Mouse (Mus musculus): Measurements from ENCODE around the gene Fgd6.

Gene Fgd6

DNA sequence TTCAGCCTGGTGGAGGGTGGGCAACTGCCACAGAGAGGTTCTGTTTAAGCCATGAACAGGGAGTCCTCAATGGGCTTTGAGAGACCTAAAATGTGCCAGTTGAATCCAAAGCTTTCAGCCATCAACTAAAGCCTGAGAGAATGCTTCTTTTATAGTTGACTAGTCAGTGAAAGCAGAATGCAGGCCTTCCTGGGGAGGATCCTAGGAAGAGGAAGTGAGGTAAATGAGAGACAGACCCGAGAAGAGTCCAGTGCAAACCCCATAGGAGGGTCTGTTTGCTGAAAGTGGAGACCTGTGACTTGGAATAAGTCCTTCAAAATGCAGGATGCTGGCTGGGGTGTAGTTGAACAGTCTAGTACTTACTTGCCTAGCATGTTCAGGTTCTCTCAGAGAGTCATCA, 11.2 kb downstream of the Fgd6 start:
- DNase-seq: no peak

DNA sequence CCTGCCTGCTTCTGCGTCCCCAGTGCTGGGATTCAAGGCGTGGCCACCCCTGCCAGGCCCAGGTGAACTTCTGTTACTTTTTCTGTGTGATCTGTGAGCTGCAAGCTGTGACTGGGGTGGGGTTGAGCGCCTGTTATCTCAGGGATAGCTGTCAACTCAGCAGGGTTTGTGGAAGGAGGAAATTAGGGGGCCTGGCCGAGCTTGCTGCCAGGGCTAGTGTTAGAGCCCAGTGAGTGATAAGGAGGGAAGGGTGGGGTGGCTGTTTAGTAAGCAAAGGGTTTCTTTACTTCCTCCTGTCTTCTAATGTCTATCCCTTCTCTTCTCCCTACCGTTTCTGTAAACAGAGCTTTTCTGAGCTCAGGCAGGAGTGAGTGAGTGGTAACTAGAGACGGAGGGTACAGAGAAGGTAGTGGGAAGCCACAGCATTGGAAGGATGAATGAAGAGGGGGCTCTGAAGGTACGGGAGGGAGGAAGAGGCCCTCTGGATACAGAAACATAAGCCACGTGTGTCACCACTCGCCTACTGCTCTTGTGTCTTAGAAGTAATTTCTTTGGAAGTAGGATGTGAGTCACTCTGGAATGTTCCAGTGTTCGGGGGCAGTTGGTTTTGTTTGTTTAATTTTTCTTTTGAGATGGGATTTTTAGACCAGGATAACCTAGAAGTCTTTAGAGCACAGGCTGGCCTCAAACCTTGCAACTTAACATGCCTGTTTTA, 12.2 kb downstream of the Fgd6 start:
- no peak for DNase-seq

DNA sequence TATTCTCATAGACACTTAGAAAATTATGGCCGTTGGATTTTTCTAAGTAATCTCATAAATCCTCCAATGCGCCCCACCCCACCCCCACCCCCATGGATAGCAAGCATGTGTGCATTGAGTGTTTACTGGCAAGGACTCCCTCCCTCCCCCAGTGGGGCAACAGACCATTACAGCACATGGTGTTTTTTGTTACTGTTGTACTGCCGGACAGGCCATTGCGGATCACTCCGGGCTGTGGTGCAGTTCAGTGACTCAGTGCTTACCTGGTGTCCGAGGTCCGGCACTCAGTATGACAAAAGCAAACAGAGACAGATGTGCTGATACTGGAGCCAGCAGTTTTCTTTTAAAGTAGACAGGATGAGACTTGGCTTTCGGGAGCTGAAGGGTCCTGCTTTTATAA, 13.3 kb downstream of the Fgd6 start:
- no peak for DNase-seq

DNA sequence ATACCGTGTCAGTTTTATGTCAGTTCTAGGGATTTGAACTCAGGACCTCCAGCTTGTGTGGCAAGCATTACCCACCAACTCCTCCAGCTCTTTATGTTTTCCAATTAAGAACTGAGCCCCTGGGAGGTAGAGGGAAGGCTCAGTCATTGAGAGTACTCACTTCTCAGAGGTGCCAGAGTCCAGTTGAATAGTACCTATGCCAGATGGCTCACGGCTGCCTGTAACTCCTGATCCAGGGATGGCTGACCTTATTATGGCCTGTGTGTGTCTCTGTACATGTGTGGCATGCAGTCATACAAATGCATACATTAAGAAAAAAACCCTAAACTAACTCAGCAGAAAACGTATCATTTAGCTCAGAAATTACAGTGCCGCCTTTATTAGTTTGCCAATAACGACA, 14.9 kb downstream of the Fgd6 start:
- no peak for DNase-seq

DNA sequence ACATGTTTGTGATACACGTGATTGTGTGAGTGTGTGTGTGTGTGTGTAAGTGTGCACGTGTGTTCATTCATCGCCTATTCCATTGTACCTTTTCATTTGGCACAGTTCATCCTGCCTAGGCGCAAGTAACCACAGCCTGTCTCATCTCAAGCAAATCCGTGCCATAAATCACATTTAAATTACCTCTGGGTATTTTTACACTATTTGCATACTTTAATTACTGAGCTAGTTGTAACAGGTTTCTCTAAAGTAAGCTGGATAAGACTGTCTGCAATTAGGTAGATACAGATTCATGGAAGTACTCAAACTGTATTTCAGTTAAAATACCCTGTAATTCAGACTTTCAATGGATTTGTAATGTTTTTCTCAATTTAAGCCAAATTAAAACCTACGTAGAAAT, 20.7 kb downstream of the Fgd6 start:
- DNase-seq: no peak

DNA sequence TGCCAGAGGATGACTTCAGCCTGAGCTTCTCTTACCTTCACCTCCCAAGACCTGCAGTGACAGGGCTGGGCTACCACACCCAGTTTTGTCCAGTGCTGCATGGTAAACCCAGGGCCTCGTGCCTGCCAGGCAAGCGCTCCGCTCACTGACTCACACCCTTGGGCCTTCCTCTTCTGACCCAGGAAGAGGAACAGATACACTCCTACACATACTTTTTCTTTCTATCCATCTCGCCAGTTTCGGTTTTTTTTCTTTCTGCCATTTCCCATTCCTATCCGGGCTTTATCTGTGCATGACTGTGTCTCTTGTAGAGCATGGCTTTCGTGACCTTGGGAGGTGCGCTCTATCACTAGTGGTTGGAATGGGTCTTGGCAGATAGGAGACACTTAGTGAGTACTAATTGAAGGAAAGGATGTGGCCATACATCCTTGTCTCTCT, 23.8 kb downstream of the Fgd6 start:
- DNase-seq: no peak

DNA sequence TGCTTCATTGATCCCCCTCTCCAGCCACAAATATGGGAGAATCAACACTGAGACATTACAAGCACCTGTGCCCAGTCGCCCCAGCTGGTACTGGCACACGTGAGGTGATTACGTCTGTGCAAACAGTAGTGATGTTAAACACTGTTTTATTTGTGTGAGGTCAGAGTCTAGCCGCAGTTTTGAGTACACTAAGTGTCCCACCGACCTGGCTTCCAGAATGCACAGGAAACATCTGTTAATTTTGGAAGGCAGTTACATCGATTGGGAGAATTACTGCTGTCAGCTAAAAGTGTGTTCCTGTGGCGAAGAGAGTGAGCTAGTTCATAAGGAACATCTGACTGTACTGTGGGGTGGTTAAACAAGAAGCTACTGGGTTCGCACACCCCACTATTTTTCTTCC, 24.4 kb downstream of the Fgd6 start:
- no peak for DNase-seq

DNA sequence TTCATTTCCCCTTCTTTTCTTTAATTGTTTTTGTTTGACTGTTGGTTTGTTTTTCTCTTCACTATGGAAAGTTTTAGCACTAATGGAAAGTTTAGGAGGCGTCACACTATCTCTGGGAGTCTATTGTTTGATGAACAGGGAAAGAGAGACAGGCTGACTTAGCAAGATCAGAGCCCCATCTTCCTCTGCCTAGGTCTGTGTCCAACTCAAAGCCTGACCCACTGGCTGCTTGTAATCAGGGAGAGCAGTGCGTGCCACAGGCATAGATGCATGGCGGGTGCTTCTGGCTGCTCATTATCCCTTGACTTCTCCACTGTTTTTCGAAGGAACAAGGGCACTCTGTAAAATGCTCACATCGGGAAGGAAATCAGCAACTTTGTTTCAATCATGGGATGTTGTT, 26.6 kb downstream of the Fgd6 start:
- DNase-seq: no peak

DNA sequence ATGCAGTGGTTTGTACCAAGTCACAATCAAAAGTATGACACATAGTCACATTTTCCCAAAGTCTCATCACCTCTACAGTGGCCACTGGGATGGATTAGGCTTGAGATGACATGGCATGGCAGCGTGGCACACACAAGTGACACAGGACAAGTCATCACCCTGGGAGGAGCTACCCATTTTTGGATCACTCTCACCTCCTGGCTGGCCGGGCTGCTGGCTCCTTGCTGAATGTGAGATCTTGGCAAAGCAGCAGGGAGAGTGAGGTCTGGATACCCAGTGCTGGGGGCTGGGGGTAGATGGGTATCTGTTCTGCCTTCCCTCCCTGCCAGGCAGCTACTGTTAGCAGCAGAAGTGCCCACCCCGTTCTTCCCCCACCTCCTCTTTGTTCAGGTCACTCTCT, 31.1 kb downstream of the Fgd6 start:
- DNase-seq: no peak

DNA sequence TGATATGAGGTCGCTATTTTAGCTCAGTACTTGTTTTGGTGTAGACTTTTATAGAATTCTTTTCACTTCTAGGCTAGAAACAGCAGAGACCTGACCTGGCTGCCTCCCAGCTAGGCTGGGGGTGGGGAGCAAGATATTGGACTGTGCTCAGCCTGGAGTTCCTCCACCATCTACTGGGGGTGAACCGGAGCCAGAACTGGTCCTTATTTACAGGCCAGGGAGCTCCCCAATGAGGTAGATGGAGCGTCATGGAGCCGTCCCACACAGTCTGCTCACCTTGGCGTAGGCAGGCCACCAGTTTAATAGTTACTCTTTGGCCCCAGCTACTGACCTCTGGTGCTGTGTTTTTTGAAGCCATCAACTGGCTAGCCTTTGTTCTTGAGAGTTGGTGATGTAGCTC, 32.9 kb downstream of the Fgd6 start:
- DNase-seq: peak in 1 of 2 experiments; percentile 21

DNA sequence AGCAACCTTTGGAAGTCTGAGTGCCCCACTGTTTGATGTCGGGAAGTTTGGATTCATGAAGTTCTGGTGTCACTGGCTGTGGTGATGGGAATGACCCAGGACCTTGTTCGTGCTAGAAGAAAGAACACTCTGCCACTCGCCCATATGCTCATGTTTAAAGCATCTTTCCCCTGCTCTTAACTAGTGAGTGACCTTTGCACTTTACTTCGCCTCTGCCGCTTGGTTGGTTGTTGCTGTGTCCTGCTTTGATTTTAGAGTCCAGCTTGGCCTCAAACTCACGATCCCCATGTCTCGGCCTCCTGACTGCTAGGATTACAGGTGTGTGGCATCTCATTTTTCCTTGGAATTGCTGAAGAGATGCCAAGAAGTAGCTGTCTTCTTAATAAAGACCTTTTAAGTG, 35.8 kb downstream of the Fgd6 start:
- DNase-seq: no peak

DNA sequence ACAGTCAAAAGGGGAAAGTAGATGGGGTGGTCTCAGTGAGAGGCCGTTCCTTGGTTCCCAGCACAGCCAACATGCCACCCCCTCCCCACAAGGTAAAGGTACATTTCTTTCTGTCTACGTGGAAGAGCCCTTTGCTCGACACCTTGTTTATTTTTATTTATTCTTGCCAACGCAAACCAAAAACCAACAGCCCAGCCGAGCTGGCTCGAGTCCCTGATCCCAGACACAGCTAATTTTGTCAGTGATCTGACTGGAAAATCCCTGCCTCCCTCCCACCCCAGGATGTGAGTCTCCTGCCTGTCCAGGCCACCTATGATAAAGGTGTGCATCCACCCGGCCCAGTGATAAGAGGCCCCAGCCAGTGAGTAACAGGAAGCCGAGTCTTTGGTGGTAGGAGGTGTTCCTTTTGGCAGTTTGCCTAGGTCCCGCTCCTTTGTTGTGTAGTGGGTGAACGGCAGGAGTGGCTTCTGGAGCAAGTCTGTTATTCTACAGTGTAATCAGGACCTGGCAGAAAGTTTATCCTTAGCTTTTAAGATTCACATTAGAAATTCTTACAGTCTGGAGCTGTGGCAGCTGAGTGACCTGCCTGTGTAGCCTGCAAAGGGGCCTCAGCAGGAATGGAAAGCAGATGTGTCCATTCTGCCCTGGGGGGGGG, 36.6 kb downstream of the Fgd6 start:
- peak; percentile 35 to 40 for DNase-seq

DNA sequence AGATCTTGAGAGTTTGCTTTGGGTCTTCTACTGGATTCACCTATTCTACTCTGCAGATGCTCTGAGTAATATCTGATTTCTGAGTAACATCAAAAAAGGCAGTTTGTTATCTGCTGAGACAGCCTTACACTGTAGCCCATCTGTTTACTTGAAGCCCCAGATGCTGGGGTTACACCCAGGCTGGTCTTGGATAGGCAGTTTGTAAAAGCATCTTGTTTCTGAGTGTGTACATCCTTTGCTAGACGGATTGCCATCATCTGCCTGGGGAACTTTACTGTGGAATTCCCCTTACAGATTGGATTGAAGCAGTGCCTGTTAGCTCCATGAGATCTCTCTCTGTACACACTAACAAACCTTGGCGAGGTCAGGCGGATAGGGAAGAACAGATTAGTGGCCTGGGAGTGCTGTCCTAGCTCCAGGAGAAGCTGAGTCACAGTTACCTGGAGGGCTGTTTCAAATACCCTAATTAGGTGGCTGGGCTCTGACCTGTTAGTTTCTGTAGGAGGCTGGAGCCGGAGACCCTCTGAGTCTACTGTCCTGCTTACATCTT, 37.2 kb downstream of the Fgd6 start:
- DNase-seq: no peak

DNA sequence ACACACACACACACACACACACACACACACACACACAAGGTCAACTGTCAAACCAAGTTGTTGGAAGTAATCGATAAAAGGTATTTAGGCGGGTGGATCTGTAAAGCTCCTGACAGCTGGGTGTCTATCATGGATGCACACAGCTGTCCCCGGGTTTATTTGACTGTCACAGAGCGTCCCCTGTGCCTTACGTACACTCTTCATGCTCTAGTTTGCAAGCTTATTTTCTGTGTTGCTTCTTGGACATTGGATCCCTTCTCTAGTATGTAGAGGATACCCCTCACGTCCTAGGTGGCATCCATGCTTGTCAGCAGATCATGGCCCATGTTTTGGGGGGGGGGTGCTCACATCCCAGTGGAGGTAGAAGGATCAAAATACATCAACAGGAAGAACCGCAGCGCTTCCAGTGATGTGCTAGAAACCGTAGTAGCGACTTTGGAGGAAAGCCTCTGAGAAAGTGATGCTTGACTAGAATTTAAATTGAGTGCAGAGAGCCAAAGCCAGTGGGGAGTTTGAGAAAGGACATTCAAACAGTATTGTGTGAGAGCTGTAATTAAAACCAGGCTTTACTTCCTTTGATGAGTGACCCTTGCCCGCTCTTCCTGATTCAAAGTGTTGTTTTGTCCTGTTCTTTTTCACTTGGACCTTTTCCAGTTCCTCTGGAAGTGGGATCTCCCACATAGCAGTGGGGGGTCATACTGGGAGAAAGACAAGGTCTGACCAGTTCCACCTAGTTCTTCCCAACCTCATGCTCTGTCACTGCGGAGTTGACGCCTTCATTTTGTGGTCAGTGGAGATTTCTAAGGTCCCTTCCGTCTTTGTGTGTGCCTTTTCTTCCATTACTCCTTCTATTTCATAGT, 41.4 kb downstream of the Fgd6 start:
- no peak for DNase-seq

DNA sequence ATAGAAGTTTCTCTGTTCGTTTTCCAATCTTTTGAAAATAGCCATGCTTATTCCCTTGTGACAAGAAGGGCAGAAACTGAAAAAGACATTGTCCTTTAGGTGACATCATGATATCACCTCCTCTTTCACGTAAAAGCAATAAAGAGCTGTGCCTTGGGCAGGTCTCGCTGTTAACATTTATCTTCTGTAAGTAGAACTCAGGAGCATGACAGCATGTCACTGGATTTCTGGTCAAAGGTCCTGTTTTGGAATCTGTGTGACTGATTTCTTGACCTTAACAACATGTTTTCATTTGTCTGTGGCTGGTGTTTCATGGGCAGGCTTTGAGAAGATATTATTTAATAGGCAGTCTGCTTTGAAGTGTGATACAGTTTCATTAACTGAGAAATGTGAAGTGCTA, 44.9 kb downstream of the Fgd6 start:
- DNase-seq: no peak

DNA sequence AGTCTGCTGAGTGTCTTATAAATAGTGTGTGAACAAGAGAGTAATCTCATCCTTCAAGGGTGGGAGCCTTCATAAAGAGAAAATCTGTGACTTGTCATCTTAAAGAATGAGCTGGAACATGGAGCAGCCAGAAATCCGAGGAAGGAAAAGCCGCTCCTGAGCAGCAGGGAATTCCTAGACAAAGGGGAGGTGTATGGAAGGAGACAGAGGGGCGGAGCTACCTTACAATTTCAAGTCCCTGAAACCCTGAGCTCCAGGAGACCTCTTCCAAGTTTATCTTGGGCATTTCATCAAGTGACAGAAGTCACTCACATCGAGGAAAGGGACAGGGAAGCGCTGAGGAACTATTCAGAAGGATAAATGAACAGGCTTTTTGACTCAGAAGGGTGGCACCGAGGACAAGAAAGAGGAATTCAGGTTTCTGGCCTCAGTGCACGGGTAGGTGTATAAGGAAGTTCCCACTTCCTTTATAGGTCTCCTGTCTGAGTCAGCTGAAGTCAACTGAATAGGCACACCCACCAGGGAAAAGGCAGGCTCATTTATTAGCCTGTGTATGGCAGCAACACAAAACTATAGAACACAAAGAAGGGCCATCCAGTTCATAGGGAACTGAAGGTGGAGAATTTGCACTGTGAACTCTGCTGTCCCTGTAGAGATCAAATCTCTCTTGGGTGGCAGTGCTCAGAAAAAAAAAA, 46.4 kb downstream of the Fgd6 start:
- no peak for DNase-seq

DNA sequence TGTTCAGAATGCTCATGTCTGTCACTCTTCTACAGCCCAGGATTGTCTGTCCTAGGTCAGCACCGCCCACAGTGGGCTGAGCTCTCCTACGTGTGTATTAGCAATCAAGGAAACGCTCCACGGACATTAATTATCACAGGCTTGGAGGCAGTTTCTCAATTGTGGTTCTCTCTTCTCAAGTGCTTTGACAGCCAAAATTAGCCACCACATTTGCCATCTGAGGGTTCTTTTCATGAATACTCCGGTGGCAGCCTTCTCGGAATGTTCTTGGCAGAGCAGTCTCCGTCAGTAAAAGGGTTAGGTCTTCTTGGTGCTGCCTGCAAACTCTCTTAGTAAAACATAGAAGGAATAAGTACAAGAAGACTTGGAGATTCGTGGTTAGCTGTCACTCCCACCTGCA, 50.5 kb downstream of the Fgd6 start:
- no peak for DNase-seq

DNA sequence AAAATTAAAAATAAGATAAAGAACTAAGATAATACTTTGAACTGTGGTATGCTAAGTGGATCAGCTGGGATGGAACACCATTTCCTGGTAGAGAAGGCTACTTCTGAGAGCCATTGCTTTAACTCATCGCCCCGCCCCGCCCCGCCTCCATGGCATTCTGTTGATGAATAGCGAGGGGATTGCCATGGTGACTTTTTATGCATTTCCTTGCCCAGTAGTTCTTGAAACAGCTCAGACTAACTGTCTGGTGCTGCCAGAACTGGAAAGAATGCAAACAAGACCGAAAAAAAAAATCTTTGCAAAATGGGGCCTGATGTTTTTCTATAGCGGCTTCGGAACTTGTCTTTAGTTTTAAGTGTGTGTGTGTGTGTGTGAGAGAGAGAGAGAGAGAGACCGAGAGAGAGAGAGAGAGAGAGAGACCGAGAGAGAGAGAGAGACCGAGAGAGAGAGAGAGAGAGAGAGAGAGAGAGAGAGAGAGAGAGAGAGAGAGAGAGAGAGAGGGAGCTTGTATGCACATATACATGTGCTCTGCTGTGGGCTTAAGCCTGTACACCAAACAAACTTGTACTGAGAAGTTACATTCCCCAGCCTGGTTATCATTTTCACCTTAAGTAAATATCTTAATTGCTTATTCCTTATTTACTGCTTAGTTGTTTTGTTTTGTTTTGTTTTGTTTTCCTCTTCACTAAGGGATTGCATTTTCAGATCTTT, 51.7 kb downstream of the Fgd6 start:
- peak; percentile 26 to 32 for DNase-seq

DNA sequence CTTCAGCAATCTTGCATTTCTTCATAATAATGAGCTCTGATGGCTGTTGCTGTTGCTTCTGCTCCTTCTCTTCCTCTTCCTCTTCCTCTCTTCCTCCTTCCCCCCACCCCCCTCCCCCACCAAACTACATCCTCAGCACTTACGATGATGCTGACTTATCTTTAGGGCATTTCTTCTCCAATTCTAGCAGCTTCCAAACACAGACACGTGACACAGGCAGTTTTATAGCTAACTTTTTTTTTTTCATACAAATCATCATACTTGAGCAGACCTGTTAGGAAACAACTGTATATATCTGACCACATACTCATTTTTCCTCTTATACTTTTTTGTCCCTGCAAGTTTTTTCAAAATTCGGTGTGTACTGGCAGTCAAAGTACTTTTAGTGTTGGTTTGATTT, 54.2 kb downstream of the Fgd6 start:
- DNase-seq: no peak

DNA sequence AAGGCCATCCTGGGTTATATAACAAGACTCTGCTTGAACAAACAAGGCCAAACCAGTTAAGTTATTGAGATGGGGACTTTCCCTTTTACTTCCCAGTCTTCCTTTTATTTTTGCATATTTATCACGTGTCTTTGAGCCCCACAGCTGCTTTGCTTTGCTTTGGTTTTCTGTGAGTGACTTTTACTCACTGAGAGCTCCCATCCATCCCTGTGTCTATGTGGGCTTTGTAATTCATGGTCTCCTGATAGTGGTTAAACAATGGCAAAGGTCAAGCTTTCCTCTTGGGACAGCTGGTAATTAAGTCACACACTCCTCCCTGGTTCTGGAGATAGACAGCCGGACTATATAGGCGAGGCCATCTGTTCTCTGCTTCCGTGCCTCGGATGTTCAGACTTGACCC, 57.7 kb downstream of the Fgd6 start:
- no peak for DNase-seq

DNA sequence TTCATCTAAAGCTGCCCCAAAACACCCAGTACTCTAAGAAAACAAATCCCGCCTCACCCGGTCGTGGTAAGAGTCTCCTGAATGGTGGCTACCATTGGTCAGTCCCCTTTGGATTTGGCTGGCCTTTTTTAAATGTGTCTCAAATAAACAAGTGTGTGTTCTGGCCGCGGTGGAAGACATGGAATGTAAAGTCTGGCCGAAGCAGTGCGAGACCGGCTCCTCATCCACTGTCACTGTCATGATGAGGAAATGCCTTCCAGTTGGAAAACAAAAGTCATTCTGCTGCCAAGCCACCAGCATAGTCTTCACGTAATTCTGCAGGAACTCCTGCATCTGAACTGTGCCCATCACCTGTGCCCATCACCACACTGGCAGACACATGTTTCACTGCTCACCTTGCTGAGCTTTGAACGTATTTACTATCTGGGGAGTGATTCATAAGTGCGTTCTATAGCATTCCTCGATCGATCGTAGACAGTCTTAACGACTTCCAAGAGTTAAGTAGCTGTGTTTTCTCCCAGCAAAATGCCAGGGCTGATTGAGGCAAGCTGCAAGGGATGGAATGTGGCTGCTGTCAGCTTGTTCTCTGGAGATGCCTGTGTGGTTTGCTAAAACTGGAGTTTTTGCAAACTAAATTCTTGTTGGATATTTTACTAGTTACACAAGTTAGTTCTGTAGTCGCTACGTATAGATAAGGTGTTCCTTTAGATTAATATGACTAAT, 60.1 kb downstream of the Fgd6 start:
- DNase-seq: no peak
